8 mouse cellular contexts compared by ENCODE assay signal in genomic region chr2:26351358-26352290, GRCm38 (mm10). TPM values are rescaled to one million over a fixed set of nuclear protein-coding genes. Genes with fewer than 3 reads are reported as not detected.
DNase-seq lines count a peak whose midpoint lies in the region; ATAC-seq lines count a peak whose summit lies in the region.

Gene Dnlz, minus strand, starts transcription at chr2:26352110.

- peak; percentile 96 for DNase-seq in NIH3T3 (ENCODE audit: low read depth)
- DNase-seq in cerebellum, postnatal 10 days = peak; percentile 97
- DNase-seq in frontal cortex, postnatal 14 days (ENCODE audit: low spot score in 2 of 2) = peak; percentile 86 to 91
- DNase-seq in layer of hippocampus, postnatal 25 days (ENCODE audit: extremely low spot score in 1 of 2, low spot score in 1 of 2) = peak; percentile 89 to 90
- peak; percentile 93 for DNase-seq in lung, postnatal 25 days (ENCODE audit: low spot score)
- peak; percentile 95 for DNase-seq in retina, embryonic 14.5 days (ENCODE audit: low spot score)
- DNase-seq in thymus, postnatal 4 days = peak; percentile 96

- 1% methylated on average over 62 of the region's 62 CpGs for WGBS in hindbrain, embryonic 13.5 days

- peak within 1 kb of the TSS; percentile 64 for H3K4me3 ChIP-seq in hindbrain, embryonic 13.5 days

- no peaks in the 10 kb centered on the region for H3K27me3 ChIP-seq in hindbrain, embryonic 13.5 days

- peak within 1 kb of the TSS; percentile 79 for H3K4me2 ChIP-seq in hindbrain, embryonic 13.5 days

- peak within 1 kb of the TSS; percentile 90 for H3K27ac ChIP-seq in hindbrain, embryonic 13.5 days

- peaks cover 39% of the 10 kb centered on the region for H3K36me3 ChIP-seq in hindbrain, embryonic 13.5 days

- peak; percentile 86 for ATAC-seq in hindbrain, embryonic 13.5 days (ENCODE audit: low FRiP score)

- peak within 1 kb of the TSS; percentile 86 for H3K9ac ChIP-seq in hindbrain, embryonic 13.5 days

- H3K4me1 ChIP-seq in hindbrain, embryonic 13.5 days (replicated peaks) = peaks cover 34% of the 10 kb centered on the region

- no peaks in the 10 kb centered on the region for H3K9me3 ChIP-seq in hindbrain, embryonic 13.5 days

RNA-seq across cellular contexts. Expression of gene Dnlz, which starts in this region (rescaled TPM):
- 29.0 and 29.6 TPM in 2 replicates for polyA plus RNA-seq in hindbrain, embryonic 13.5 days (2015; fragmentation: Nextera tagmentation; extraction: Ambion mirVana)
- total RNA-seq in layer of hippocampus, postnatal 25 days (2021) = 10 to 100 TPM; 26.3 to 27.8 TPM

Comparison
In these comparisons a context has a peak if more than half of its experiments do, and no peak if none do; other contexts are left out.
1. Peak in every context shown above with its lines: DNase-seq, ATAC-seq, H3K4me3 ChIP-seq and H3K27ac ChIP-seq.